Mouse (Mus musculus) gastrocnemius, postnatal 25 days (tissue): ENCODE measurements around the gene Bcl7a. TPM values are rescaled to one million over a fixed set of nuclear protein-coding genes. Genes with fewer than 3 reads are reported as not detected.

ENCODE experiments used
- DNase-seq: peaks from one replicate; pipeline ENCODE4 v3.0.0; 2022
- long read RNA-seq, 2 experiments: library from polyadenylated mRNA; stranded (forward); transcript quantifications; one replicate each; pipeline ENCODE4 v2.0.0; 2021
- total RNA-seq, 2 experiments: library from RNA; stranded (reverse); gene quantifications; 1 replicate in 1 of 2; 2 replicates in 1 of 2; pipeline ENCODE4 v1.2.3; 2021

Bcl7a gene
- 1 to 10 TPM; 8.4 to 8.6 TPM for total RNA-seq
- long read RNA-seq, experiment 1, full-length matches to known transcripts: 1 of 2 reads
- long read RNA-seq, experiment 1, partial matches to known transcripts: 0 of 2 reads
- long read RNA-seq, experiment 1, other reads (novel, unspliced or antisense): 1 of 2 reads
- long read RNA-seq, experiment 2, full-length matches to known transcripts: 1 of 2 reads
- long read RNA-seq, experiment 2, partial matches to known transcripts: 0 of 2 reads
- long read RNA-seq, experiment 2, other reads (novel, unspliced or antisense): 1 of 2 reads

- DNase-seq: peak; percentile 90
These were observed at the start of gene Bcl7a for GRCm38 (mm10) chr5:123343707-123344627. Gene Bcl7a, plus strand, starts transcription at chr5:123343834.

GRCm38 (mm10) chr5:123294653-123295052 is 49.0 kb upstream of the Bcl7a start:
- DNase-seq: no peak

- DNase-seq: no peak
These were observed 47.3 kb upstream of the Bcl7a start for GRCm38 (mm10) chr5:123296224-123296806.

GRCm38 (mm10) chr5:123296972-123297754 is 46.5 kb upstream of the Bcl7a start:
- DNase-seq: no peak

GRCm38 (mm10) chr5:123297830-123298229 is 45.8 kb upstream of the Bcl7a start:
- DNase-seq: no peak

GRCm38 (mm10) chr5:123298526-123298925 is 45.1 kb upstream of the Bcl7a start:
- DNase-seq: no peak

- no peak for DNase-seq
These were observed 43.1 kb upstream of the Bcl7a start for GRCm38 (mm10) chr5:123300496-123301034.

GRCm38 (mm10) chr5:123301780-123302521 is 41.7 kb upstream of the Bcl7a start:
- no peak for DNase-seq

GRCm38 (mm10) chr5:123307630-123308282 is 35.9 kb upstream of the Bcl7a start:
- DNase-seq: no peak

GRCm38 (mm10) chr5:123309816-123310215 is 33.8 kb upstream of the Bcl7a start:
- DNase-seq: no peak

- no peak for DNase-seq
These were observed 33.4 kb upstream of the Bcl7a start for GRCm38 (mm10) chr5:123310221-123310620.

- DNase-seq: no peak
These were observed 30.5 kb upstream of the Bcl7a start for GRCm38 (mm10) chr5:123313058-123313630.

- no peak for DNase-seq
These were observed 29.7 kb upstream of the Bcl7a start for GRCm38 (mm10) chr5:123313851-123314380.

GRCm38 (mm10) chr5:123315219-123315866 is 28.3 kb upstream of the Bcl7a start:
- DNase-seq: no peak

GRCm38 (mm10) chr5:123317992-123318391 is 25.6 kb upstream of the Bcl7a start:
- no peak for DNase-seq

- DNase-seq: no peak
These were observed 23.5 kb upstream of the Bcl7a start for GRCm38 (mm10) chr5:123320136-123320535.

- no peak for DNase-seq
These were observed 19.4 kb upstream of the Bcl7a start for GRCm38 (mm10) chr5:123324242-123324641.

GRCm38 (mm10) chr5:123326006-123326750 is 17.5 kb upstream of the Bcl7a start:
- peak; percentile 52 for DNase-seq

GRCm38 (mm10) chr5:123326751-123327148 is 16.9 kb upstream of the Bcl7a start:
- peak; percentile 49 for DNase-seq
